Mouse (Mus musculus): ENCODE results near the gene Cpm.

GRCm38 (mm10) chr10:117644429-117644748 lies 15.1 kb downstream of the Cpm start:
- no peak for TF ChIP-seq CTCF (conservative IDR thresholded peaks at IDR 0.05 in 1 of 2, IDR thresholded peaks at IDR 0.05 in 1 of 2; ENCODE audit: low read depth in 2 of 2, low read length in 2 of 2)
- no peak for TF ChIP-seq HCFC1 (IDR thresholded peaks at IDR 0.05; ENCODE audit: low read depth, low read length)
- no peak for TF ChIP-seq CHD2 (IDR thresholded peaks at IDR 0.05; ENCODE audit: low read length)
- TF ChIP-seq NELFE (IDR thresholded peaks at IDR 0.05; ENCODE audit: low read depth, low read length) = no peak
- no peak for TF ChIP-seq MAFK (IDR thresholded peaks at IDR 0.05; ENCODE audit: insufficient replicate concordance, low read length)
- no peak for TF ChIP-seq EP300 (IDR thresholded peaks at IDR 0.05; ENCODE audit: low read length)
- no peak for TF ChIP-seq USF1 (IDR thresholded peaks at IDR 0.05; ENCODE audit: low read depth, low read length)
